17 mouse cellular contexts compared by ENCODE assay signal in the genomic region with DNA sequence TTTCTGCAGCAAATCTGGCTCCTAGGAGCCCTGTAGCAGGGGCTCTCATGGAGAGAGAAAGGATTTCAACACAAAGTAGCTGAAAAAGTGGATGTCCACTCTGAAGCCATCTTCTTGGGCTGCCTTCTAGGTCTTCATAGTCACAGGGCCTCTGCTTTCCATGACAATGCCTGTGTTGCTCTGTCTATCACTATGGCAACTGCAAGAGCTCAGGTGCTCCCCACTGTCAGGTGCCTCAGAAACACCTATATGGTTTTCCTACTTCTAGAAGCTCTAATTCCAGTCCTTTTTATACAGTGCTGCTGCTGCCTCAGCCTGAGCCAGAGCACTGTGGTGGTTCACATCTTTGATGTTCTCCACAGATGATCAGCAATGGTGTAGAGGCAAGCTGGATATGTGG.
"Had no signal": no experiment of that assay in that cellular context is flagged by ENCODE, and none has a peak within 500 bp of the region (broad histone marks: within the 10 kb centered on the region; RNA-seq: fewer than 3 reads in every experiment).

No protein-coding gene starts in this region.

- H3K27ac ChIP-seq: lung, embryonic 15.5 days; macrophage; midbrain, embryonic 12.5 days; neural tube, embryonic 12.5 days; stomach, embryonic 15.5 days; stomach, postnatal 0 days had no signal

- H3K36me3 ChIP-seq: lung, embryonic 15.5 days; midbrain, embryonic 12.5 days; neural tube, embryonic 12.5 days; stomach, embryonic 15.5 days had no signal

- H3K4me2 ChIP-seq: lung, embryonic 15.5 days; midbrain, embryonic 12.5 days; neural tube, embryonic 12.5 days; stomach, embryonic 15.5 days had no signal

- H3K9me3 ChIP-seq: lung, embryonic 15.5 days; midbrain, embryonic 12.5 days; neural tube, embryonic 12.5 days; stomach, embryonic 15.5 days had no signal

- DNase-seq: liver, postnatal 0 days; lung, adult 2 months; lung, postnatal 14 days; lung, postnatal 36 days; midbrain, embryonic 14.5 days; right cerebral cortex, postnatal 14 days; thymus, adult 2 months; thymus, postnatal 25 days; thymus, postnatal 4 days had no signal

- H3K4me1 ChIP-seq: lung, embryonic 15.5 days; midbrain, embryonic 12.5 days; neural tube, embryonic 12.5 days; stomach, embryonic 15.5 days had no signal

- H3K27me3 ChIP-seq: lung, embryonic 15.5 days; megakaryocyte, embryonic 14.5 days; midbrain, embryonic 12.5 days; neural tube, embryonic 12.5 days; stomach, embryonic 15.5 days had no signal

- ATAC-seq: lung, postnatal 0 days had no signal

- H3K4me3 ChIP-seq: lung, embryonic 15.5 days; megakaryocyte, embryonic 14.5 days; midbrain, embryonic 12.5 days; neural tube, embryonic 12.5 days; stomach, embryonic 15.5 days had no signal

- H3K9ac ChIP-seq: liver, postnatal 0 days; lung, embryonic 15.5 days; midbrain, embryonic 12.5 days; neural tube, embryonic 12.5 days; stomach, embryonic 15.5 days had no signal
